Mouse (Mus musculus) brain, embryonic 14.5 days (tissue): ENCODE measurements around the gene Hmces.

ENCODE experiments used
- CTCF ChIP-seq: fragments of 200-500 bp; IDR thresholded peaks from 2 replicates; pipeline ENCODE4 v1.5.1; 2012; ENCODE audit warnings: inconsistent platforms, mild to moderate bottlenecking, moderate library complexity, borderline replicate concordance; ENCODE audit not compliant: insufficient read depth, insufficient read length; ENCODE audit errors: extremely low read depth
- POLR2A ChIP-seq: fragments of 200-500 bp; IDR thresholded peaks from 2 replicates; pipeline ENCODE4 v1.6.1; 2012; ENCODE audit warnings: mild to moderate bottlenecking, inconsistent platforms, borderline replicate concordance; ENCODE audit not compliant: poor library complexity, insufficient read depth, insufficient read length, severe bottlenecking; ENCODE audit errors: extremely low read depth

DNA sequence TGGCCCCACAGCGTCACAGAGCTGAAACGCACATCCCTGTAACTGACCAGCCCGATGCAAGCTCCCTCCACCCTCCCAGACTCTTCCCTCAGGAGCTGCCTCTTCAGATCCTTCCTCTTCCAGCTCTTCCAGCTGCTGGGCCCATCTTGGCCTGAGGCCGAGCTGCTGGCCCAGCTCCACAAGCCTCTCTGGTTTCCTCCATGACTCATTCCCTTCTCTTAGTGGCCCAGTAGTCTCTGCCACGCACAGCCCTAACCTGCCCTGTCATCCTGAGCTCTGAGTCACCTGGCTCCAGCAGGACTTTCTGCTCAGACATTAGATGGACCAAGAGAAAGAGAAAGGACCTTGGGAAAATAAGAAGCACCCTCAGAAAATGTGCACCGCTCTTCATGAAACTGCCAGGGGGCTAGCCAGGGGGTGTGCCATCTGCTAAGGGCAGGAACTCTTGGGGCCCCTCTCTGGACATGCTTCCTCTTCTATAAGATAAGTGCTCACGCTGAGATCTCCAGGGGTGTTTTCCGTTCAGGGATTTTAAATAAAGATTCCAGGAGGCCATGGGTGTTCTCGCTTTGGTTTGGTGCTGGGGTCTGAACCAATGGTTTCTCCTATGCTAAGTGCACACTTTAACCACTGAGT, 44.7 kb upstream of the Hmces start:
- TF ChIP-seq POLR2A (no peak), CTCF (no peak)
